ENCODE assay signal across 11 mouse cellular contexts in the genomic region with DNA sequence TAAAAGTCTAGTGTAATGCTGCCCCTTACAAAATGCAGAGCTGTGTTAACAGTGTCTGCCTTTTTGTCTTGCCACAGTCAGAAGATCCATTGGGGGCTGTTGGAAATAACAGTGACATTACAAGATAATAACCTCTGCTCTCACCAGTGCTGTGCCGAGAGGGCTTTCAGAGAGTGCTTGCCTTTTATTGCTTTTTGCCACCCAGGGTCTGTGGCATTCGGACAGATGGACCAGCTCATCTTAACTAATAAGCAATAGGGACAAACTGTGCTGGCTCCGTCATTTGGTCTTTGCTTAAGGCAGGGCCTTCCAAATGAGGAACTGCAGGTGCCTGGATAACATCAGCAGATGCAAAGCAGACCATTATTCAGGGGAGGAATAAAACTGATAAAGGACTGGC.
"Had no signal": no experiment of that assay in that cellular context is flagged by ENCODE, and none has a peak within 500 bp of the region (broad histone marks: within the 10 kb centered on the region; RNA-seq: fewer than 3 reads in every experiment).

No protein-coding gene starts in this region.

- H3K27me3 ChIP-seq: limb, embryonic 13.5 days; liver, embryonic 15.5 days; midbrain, embryonic 13.5 days had no signal

- H3K4me2 ChIP-seq: limb, embryonic 13.5 days; liver, embryonic 15.5 days; midbrain, embryonic 13.5 days had no signal

- DNase-seq: kidney, postnatal 10 days; kidney, postnatal 4 days; lung, adult 2 months; lung, postnatal 36 days; thymus, postnatal 4 days had no signal

- H3K9me3 ChIP-seq: limb, embryonic 13.5 days; liver, embryonic 15.5 days; midbrain, embryonic 13.5 days had no signal

- H3K27ac ChIP-seq: layer of hippocampus, adult 2 months; limb, embryonic 13.5 days; liver, embryonic 15.5 days; midbrain, embryonic 13.5 days; stomach, postnatal 0 days had no signal

- H3K4me3 ChIP-seq: layer of hippocampus, adult 2 months; limb, embryonic 13.5 days; liver, embryonic 15.5 days; midbrain, embryonic 13.5 days had no signal

- H3K9ac ChIP-seq: limb, embryonic 13.5 days; liver, embryonic 15.5 days; midbrain, embryonic 13.5 days had no signal

- ATAC-seq: lung, postnatal 0 days; midbrain, embryonic 13.5 days had no signal

- H3K4me1 ChIP-seq: limb, embryonic 13.5 days; liver, embryonic 15.5 days; midbrain, embryonic 13.5 days had no signal

- H3K36me3 ChIP-seq: limb, embryonic 13.5 days; liver, embryonic 15.5 days; midbrain, embryonic 13.5 days had no signal
